Mouse (Mus musculus) C2C12 (cell line): ENCODE measurements at regions not wholly inside any gene's neighbourhood (a gene's known extent, or its start where the extent isn't known, plus 50 kb on each side); places are given as distances from the start of the nearest gene placed in this dataset.

Source experiments
- CTCF ChIP-seq: IDR thresholded peaks from one replicate; pipeline ENCODE4 v1.5.1; 2011; ENCODE audit not compliant: control insufficient read depth, insufficient read depth, insufficient read length
- FOSL1 ChIP-seq: IDR thresholded peaks from one replicate; pipeline ENCODE4 v1.8.0; 2011; ENCODE audit warnings: mild to moderate bottlenecking, low read length; ENCODE audit not compliant: poor library complexity, insufficient read depth, severe bottlenecking
- MYOD1 ChIP-seq: IDR thresholded peaks from one replicate; pipeline ENCODE4 v1.6.1; 2011; ENCODE audit warnings: low read depth; ENCODE audit not compliant: control insufficient read depth, insufficient read length
- USF1 ChIP-seq: IDR thresholded peaks from one replicate; pipeline ENCODE4 v1.6.1; 2011; ENCODE audit warnings: low read depth, mild to moderate bottlenecking, control low read depth, moderate library complexity

DNA sequence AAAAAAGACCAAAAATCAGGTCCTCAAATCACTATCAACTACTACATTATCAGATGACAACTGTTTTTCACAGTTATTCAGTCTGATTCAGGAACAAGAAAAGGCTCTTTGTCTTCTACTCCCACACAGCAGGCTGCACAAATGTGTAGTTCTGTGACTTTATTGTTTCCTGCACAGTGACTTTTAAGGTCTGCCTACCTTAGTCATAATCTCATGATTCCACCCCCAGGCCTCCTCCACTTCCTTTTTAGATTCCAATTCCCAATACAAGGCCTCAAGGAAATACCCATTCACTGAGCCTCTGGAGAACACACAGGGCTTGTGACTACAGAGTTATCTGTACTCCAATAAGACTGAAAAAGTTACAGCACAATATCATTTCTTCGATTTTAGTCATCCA, 1535.4 kb upstream of the Zeb2 start:
- TF ChIP-seq CTCF (no peak), USF1 (no peak), MYOD1 (no peak), FOSL1 (no peak)
